Mouse (Mus musculus) erythroblast, embryonic 14.5 days (primary cell): Measurements from ENCODE around the gene Slc24a5.

Source experiments
- GATA1 ChIP-seq: IDR thresholded peaks from 2 replicates; pipeline ENCODE4 v1.6.1; 2012; ENCODE audit warnings: low read length, inconsistent platforms, mixed read lengths
- TAL1 ChIP-seq: IDR thresholded peaks from 3 replicates; pipeline ENCODE4 v1.6.1; 2012; ENCODE audit warnings: low read length, inconsistent platforms, mixed read lengths

DNA sequence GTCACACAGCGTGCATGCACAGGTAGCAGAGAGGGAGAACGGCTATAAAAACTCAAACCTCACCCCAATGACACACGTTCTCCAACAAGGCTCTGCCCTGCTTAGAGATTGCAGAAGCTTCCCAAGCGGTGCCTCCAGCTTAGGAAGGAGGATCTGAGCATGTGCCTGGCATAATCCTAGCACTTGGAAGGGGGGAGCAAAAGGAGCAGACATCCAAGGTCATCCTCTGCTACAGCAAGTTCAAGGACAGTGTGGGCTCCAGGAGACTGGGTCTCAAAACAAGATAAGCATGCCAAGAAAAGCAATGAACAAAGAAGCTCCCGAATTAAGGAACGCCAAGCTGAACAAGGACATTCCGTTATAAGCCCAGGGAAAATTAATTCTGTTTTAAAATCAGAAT, 6.5 kb upstream of the Slc24a5 start:
- TF ChIP-seq GATA1 (no peak), TAL1 (no peak)
